Mouse (Mus musculus) R1 (cell line): Measurements from ENCODE around the gene Tex50.
"Not testable (repeated sequence)": the region's sequence is repeated elsewhere in the genome, so short reads cannot be mapped to it uniquely, and the experiment has no call there.

Source experiments
- DNase-seq: peaks from one replicate; pipeline ENCODE4 v3.0.0-alpha.2; 2018; ENCODE audit warnings: low read depth, low spot score

Tex50 gene

DNA sequence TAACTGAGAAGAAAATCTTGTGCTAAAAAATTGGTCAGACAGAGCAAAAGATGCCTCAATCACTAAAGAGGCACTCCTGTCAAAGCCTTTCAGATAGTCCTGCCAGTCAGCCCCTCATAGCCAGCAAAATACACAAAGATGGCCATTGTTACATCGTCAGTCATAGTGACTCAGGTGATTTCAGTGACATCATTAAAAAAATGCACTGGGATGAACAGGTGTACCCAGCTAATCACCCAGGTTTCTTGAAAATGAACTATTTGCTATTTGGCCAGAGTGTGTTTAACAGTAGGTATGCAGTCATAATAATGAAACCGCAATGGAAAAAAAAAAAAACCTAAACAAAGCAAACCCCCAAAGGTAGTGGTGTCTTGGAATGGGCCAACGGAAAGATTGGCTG lies at the start of gene Tex50:
Gene Tex50 (minus strand): TSS at position 101 of the 400 bp plus-strand sequence.
- DNase-seq: no peak

GRCm38 (mm10) chr1:161199856-161200255 lies 40.7 kb upstream of the Tex50 start:
- DNase-seq: no peak

DNA sequence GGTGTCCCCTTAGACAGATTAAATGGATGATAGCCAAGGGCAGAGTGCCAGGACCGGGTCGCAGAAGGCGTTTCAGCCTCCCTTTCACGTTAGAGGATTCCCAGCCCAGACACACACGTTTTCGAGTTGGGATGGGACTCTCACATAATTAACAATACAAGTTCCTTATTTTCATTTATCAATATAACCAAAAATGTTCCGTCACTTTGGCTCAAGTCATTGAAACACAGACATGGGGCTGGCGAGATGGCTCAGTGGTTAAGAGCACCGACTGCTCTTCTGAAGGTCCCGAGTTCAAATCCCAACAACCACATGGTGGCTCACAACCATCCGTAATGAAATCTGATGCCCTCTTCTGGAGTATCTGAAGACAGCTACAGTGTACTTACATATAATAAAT lies 37.2 kb upstream of the Tex50 start:
- DNase-seq: not testable (repeated sequence)

GRCm38 (mm10) chr1:161195541-161196351 lies 36.6 kb upstream of the Tex50 start:
- peak; percentile 93 for DNase-seq

DNA sequence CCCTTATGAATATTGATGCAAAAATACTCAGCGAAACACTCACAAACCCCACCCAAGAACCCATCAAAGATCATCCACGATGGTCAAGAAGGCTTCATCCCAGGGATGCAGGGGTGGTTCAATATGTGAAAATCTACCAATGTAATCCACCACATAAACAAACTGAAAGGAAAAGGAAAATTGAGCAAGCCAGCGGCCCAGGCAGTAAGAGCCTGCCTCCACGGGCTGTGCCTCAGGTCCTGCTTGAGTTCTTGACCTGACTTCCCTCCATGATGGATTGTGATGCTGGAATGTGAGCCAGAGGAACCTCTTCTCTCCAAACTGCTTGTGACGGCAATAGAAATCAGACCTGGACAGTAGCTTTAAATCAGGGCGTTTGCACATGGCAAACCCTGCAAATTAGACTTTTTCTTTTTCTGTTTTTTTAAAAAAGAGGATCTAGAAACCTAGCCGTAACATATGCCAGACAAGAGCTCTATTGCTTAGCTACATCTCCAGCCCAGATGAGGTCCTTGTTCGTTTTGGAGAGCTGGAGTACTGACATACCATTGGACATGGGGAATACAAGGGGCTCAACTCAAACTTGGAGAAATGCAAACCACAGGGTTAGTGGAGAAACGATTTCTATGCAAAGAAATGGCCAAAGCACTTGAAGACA lies 31.3 kb upstream of the Tex50 start:
- DNase-seq: no peak

DNA sequence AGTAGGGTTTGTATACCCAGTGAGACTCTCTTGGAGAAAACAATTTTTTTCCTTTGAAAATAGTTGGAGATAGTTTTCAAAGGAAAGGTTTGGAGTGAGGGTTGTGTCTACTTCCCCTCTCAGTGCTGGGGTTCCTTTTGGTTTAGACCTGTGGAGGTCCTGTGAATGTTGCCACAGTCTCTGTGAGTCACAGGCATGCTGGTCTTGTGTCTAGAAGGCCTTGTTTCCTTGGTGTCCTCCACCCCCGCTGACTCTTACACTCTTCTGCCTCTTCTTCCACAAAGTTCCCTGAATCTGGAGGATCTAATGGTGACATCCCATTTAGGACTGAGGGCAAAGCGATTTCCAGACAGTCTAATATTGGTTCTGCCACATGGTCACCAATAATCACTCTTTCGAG lies 26.3 kb upstream of the Tex50 start:
- no peak for DNase-seq

GRCm38 (mm10) chr1:161183677-161184076 lies 24.6 kb upstream of the Tex50 start:
- DNase-seq: no peak

DNA sequence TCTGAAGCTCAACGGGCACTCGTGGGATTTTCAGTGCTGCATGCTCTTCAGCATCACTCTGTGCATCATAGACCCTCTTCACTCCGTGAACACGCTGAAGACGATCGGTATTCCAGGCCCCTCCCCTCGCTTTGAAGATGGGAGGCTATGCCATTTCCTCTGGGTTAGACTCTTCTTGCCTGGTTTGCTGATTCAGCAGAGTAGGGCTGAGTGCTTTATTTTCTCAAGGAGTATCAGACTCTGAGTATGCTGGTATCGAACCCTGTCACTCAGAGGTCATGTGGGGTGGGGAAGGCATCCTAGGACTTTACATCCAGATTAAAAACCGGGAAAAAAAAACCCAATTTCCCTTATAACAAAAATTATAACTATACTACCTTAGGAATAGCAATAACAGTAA lies 23.3 kb upstream of the Tex50 start:
- no peak for DNase-seq

DNA sequence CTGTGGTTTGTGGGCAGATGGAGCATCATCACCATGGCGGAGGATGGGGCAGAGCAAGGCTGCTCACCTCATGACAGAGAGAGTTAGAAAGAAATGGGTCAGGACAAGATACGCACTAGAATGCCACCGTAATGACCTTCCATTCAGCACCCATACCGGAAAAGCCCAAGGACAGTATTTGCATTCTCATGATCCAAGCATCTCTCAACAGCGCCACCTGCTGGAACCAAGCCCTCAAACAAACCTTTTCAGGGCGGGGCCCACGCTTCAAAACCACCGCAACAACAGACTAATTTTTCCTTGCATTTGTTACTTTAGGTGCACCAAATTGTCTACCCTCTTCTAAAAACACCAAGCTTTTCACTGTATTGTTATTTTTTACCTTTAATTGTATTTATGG lies 21.6 kb upstream of the Tex50 start:
- DNase-seq: peak; percentile 88

- DNase-seq: peak; percentile 84
These were observed 11.5 kb upstream of the Tex50 start for GRCm38 (mm10) chr1:161170651-161171050.

GRCm38 (mm10) chr1:161160266-161160665 lies 1.2 kb upstream of the Tex50 start:
- DNase-seq: peak; percentile 81

- no peak for DNase-seq
These were observed 2.6 kb downstream of the Tex50 start for GRCm38 (mm10) chr1:161156546-161156945.

- DNase-seq: no peak
These were observed 8.0 kb downstream of the Tex50 start for GRCm38 (mm10) chr1:161151098-161151497.

DNA sequence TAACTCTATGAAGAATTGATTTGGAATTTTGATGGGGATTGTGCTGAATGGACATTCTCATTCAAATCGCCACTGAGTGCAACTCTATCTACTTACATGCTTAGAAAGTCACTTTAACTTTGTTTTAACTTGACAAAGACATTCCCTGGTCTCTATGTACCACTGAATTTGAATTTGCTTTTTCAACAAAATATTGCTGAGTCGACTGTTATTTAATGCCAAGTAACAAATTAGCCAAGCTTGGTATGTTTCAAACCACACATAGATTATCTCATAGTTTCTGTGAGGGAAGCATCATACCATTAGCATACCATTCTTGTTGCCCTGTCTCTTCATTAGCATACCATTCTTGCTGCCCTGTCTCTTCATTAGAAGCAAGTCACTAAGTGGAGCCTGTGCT lies 11.2 kb downstream of the Tex50 start:
- DNase-seq: no peak

- DNase-seq: peak; percentile 90
These were observed 13.5 kb downstream of the Tex50 start for GRCm38 (mm10) chr1:161145611-161146010.

- DNase-seq: no peak
These were observed 15.9 kb downstream of the Tex50 start for GRCm38 (mm10) chr1:161143216-161143615.

- peak; percentile 88 for DNase-seq
These were observed 16.5 kb downstream of the Tex50 start, which contains the start of gene Ankrd45 for GRCm38 (mm10) chr1:161142531-161143159. Gene Ankrd45, plus strand, starts transcription at chr1:161142691.

- DNase-seq: peak; percentile 79
These were observed 18.9 kb downstream of the Tex50 start for GRCm38 (mm10) chr1:161140026-161140762.

GRCm38 (mm10) chr1:161139496-161139895 lies 19.6 kb downstream of the Tex50 start:
- DNase-seq: no peak

- peak; percentile 98 for DNase-seq
These were observed 28.1 kb downstream of the Tex50 start, which contains the start of gene Klhl20 for GRCm38 (mm10) chr1:161130726-161131664. Gene Klhl20, minus strand, starts transcription at chr1:161131511.

- DNase-seq: no peak
These were observed 32.7 kb downstream of the Tex50 start for GRCm38 (mm10) chr1:161126461-161126860.
